Mouse (Mus musculus) MEL (cell line): ENCODE measurements around the gene Prr15l. TPM values are rescaled to one million over a fixed set of nuclear protein-coding genes. Genes with fewer than 3 reads are reported as not detected.

Experiments used
- DNase-seq: peaks from one replicate; pipeline ENCODE4 v3.0.0; 2011; ENCODE audit warnings: low read depth, low spot score
- H3K27ac ChIP-seq: 2 replicates; pipeline ENCODE4 v1.5.1; 2012; ENCODE audit warnings: low read depth, mild to moderate bottlenecking, control low read depth, low read length, moderate library complexity; ENCODE audit not compliant: control insufficient read depth
- H3K27me3 ChIP-seq, 2 experiments: fragments of 150-350 bp in 1 of 2; sonication (generic) in 1 of 2; 2 replicates each; pipeline ENCODE4 v1.6.1; 2012; ENCODE audit warnings: low read length in 2 of 2, mild to moderate bottlenecking in 2 of 2, improper control_type of control experiment in 1 of 2, moderate library complexity in 1 of 2; ENCODE audit not compliant: insufficient read depth in 2 of 2, control insufficient read depth in 1 of 2
- H3K36me3 ChIP-seq, 2 experiments: 2 replicates each; pipeline ENCODE4 v1.6.1; 2012 to 2014; ENCODE audit warnings: low read length in 2 of 2, improper control_type of control experiment in 1 of 2, inconsistent platforms in 1 of 2, mild to moderate bottlenecking in 1 of 2; ENCODE audit not compliant: insufficient read depth in 2 of 2, control insufficient read depth in 1 of 2
- H3K4me1 ChIP-seq, 2 experiments: fragments of 150-350 bp in 1 of 2; sonication (generic) in 1 of 2; 2 replicates each; pipeline ENCODE4 v1.6.1; 2012; ENCODE audit warnings: low read length in 2 of 2, improper control_type of control experiment in 1 of 2, mild to moderate bottlenecking in 1 of 2; ENCODE audit not compliant: insufficient read depth in 2 of 2, control insufficient read depth in 1 of 2
- H3K4me3 ChIP-seq, 2 experiments: fragments of 150-350 bp in 1 of 2; sonication (generic) in 1 of 2; 2 replicates each; pipeline ENCODE4 v1.5.1; 2012; ENCODE audit warnings: low read depth in 2 of 2, low read length in 2 of 2, mild to moderate bottlenecking in 2 of 2, moderate library complexity in 2 of 2, control low read depth in 1 of 2, improper control_type of control experiment in 1 of 2; ENCODE audit not compliant: control insufficient read depth in 1 of 2, insufficient read depth in 1 of 2
- H3K79me2 ChIP-seq: 2 replicates; pipeline ENCODE4 v1.6.1; 2012; ENCODE audit warnings: mild to moderate bottlenecking, low read length, moderate library complexity; ENCODE audit not compliant: control insufficient read depth, poor library complexity, insufficient read depth
- H3K9ac ChIP-seq: 2 replicates; pipeline ENCODE4 v1.6.1; 2012; ENCODE audit warnings: low read depth, mild to moderate bottlenecking, control low read depth, low read length, moderate library complexity; ENCODE audit not compliant: control insufficient read depth, poor library complexity, severe bottlenecking
- H3K9me3 ChIP-seq: fragments of 150-350 bp; sonication (generic); replicated peaks from 2 replicates; pipeline ENCODE4 v1.6.1; 2012; ENCODE audit warnings: mild to moderate bottlenecking, low read length, improper control_type of control experiment, moderate library complexity; ENCODE audit not compliant: insufficient read depth
- BHLHE40 ChIP-seq: IDR thresholded peaks from 2 replicates; pipeline ENCODE4 v1.6.1; 2012; ENCODE audit warnings: low read depth, mild to moderate bottlenecking, inconsistent platforms, low read length, improper control_type of control experiment, borderline replicate concordance
- CHD1 ChIP-seq: IDR thresholded peaks from 2 replicates; pipeline ENCODE4 v1.6.1; 2012; ENCODE audit warnings: low read depth, mild to moderate bottlenecking, inconsistent platforms, low read length, improper control_type of control experiment
- CHD2 ChIP-seq: IDR thresholded peaks from 2 replicates; pipeline ENCODE4 v1.6.1; 2011; ENCODE audit warnings: low read length, improper control_type of control experiment
- CTCF ChIP-seq, 3 experiments: IDR thresholded peaks in 2 of 3; conservative IDR thresholded peaks in 1 of 3; 2 replicates each; pipeline ENCODE4 v1.5.1; 2011 to 2012; ENCODE audit warnings: low read length in 3 of 3, low read depth in 2 of 3, mild to moderate bottlenecking in 2 of 3, improper control_type of control experiment in 1 of 3, inconsistent platforms in 1 of 3, mixed read lengths in 1 of 3, moderate library complexity in 1 of 3; ENCODE audit not compliant: control insufficient read depth in 1 of 3, insufficient read depth in 1 of 3, poor library complexity in 1 of 3, severe bottlenecking in 1 of 3
- E2F4 ChIP-seq: IDR thresholded peaks from 2 replicates; pipeline ENCODE4 v1.6.1; 2011; ENCODE audit warnings: low read depth, low read length, improper control_type of control experiment, borderline replicate concordance
- EP300 ChIP-seq, 2 experiments: IDR thresholded peaks; 2 replicates each; pipeline ENCODE4 v1.6.1; 2011; ENCODE audit warnings: improper control_type of control experiment in 2 of 2, low read length in 2 of 2, low read depth in 1 of 2, mild to moderate bottlenecking in 1 of 2
- GABPA ChIP-seq: IDR thresholded peaks from 2 replicates; pipeline ENCODE4 v1.6.1; 2012; ENCODE audit warnings: low read depth, mild to moderate bottlenecking, inconsistent platforms, low read length, improper control_type of control experiment, moderate library complexity
- GATA1 ChIP-seq: IDR thresholded peaks from 2 replicates; pipeline ENCODE4 v1.6.1; 2011; ENCODE audit warnings: low read depth, low read length, improper control_type of control experiment
- KAT2A ChIP-seq: conservative IDR thresholded peaks from 2 replicates; pipeline ENCODE4 v1.6.1; 2012; ENCODE audit warnings: low read depth, low read length, improper control_type of control experiment, inconsistent platforms
- MAX ChIP-seq: IDR thresholded peaks from 2 replicates; pipeline ENCODE4 v1.6.1; 2011; ENCODE audit warnings: low read length, improper control_type of control experiment
- MAZ ChIP-seq: IDR thresholded peaks from 2 replicates; pipeline ENCODE4 v1.6.1; 2012; ENCODE audit warnings: low read depth, mild to moderate bottlenecking, inconsistent platforms, low read length, improper control_type of control experiment
- MEF2A ChIP-seq: IDR thresholded peaks from 2 replicates; pipeline ENCODE4 v1.6.1; 2014; ENCODE audit warnings: low read depth, mild to moderate bottlenecking, inconsistent platforms, low read length, improper control_type of control experiment; ENCODE audit not compliant: poor library complexity, insufficient replicate concordance, severe bottlenecking; ENCODE audit errors: extremely low read depth
- NELFE ChIP-seq: IDR thresholded peaks from 2 replicates; pipeline ENCODE4 v1.6.1; 2011; ENCODE audit warnings: low read depth, low read length, improper control_type of control experiment
- NRF1 ChIP-seq: IDR thresholded peaks from 2 replicates; pipeline ENCODE4 v1.6.1; 2014; ENCODE audit warnings: low read depth, mild to moderate bottlenecking, inconsistent platforms, low read length, improper control_type of control experiment, moderate library complexity; ENCODE audit not compliant: poor library complexity, insufficient read depth, severe bottlenecking
- POLR2A ChIP-seq, 2 experiments: IDR thresholded peaks; 2 replicates each; pipeline ENCODE4 v1.6.1; 2011 to 2012; ENCODE audit warnings: low read length in 2 of 2, mild to moderate bottlenecking in 2 of 2, control low read depth in 1 of 2, improper control_type of control experiment in 1 of 2, low read depth in 1 of 2, moderate library complexity in 1 of 2; ENCODE audit not compliant: control insufficient read depth in 1 of 2, insufficient read depth in 1 of 2, poor library complexity in 1 of 2
- POLR2AphosphoS5 ChIP-seq: IDR thresholded peaks from 2 replicates; pipeline ENCODE4 v1.6.1; 2012; ENCODE audit warnings: low read depth, borderline replicate concordance, mild to moderate bottlenecking, inconsistent platforms, low read length, moderate library complexity, mixed read lengths
- RAD21 ChIP-seq: IDR thresholded peaks from 2 replicates; pipeline ENCODE4 v1.6.1; 2011; ENCODE audit warnings: mild to moderate bottlenecking, low read depth, low read length, improper control_type of control experiment
- RCOR1 ChIP-seq: IDR thresholded peaks from 2 replicates; pipeline ENCODE4 v1.6.1; 2012; ENCODE audit warnings: low read depth, mild to moderate bottlenecking, inconsistent platforms, low read length, improper control_type of control experiment
- SMC3 ChIP-seq: IDR thresholded peaks from 2 replicates; pipeline ENCODE4 v1.6.1; 2011; ENCODE audit warnings: low read depth, low read length, improper control_type of control experiment
- TAL1 ChIP-seq: IDR thresholded peaks from 2 replicates; pipeline ENCODE4 v1.6.1; 2012; ENCODE audit warnings: mild to moderate bottlenecking, inconsistent platforms, low read length, moderate library complexity, mixed read lengths
- TBP ChIP-seq: IDR thresholded peaks from 2 replicates; pipeline ENCODE4 v1.8.0; 2011; ENCODE audit warnings: low read depth, low read length, improper control_type of control experiment
- TCF12 ChIP-seq: IDR thresholded peaks from 2 replicates; pipeline ENCODE4 v1.6.1; 2014; ENCODE audit warnings: low read depth, mild to moderate bottlenecking, inconsistent platforms, low read length, improper control_type of control experiment, moderate library complexity
- UBTF ChIP-seq: IDR thresholded peaks from 2 replicates; pipeline ENCODE4 v1.6.1; 2012; ENCODE audit warnings: low read depth, mild to moderate bottlenecking, inconsistent platforms, low read length, improper control_type of control experiment, moderate library complexity, borderline replicate concordance; ENCODE audit not compliant: insufficient read depth
- ZC3H11A ChIP-seq: IDR thresholded peaks from 2 replicates; pipeline ENCODE4 v1.6.1; 2012; ENCODE audit warnings: low read depth, mild to moderate bottlenecking, inconsistent platforms, low read length, improper control_type of control experiment
- ZKSCAN1 ChIP-seq: IDR thresholded peaks from 2 replicates; pipeline ENCODE4 v1.6.1; 2012; ENCODE audit warnings: low read depth, mild to moderate bottlenecking, inconsistent platforms, low read length, improper control_type of control experiment, moderate library complexity
- ZMIZ1 ChIP-seq: IDR thresholded peaks from 2 replicates; pipeline ENCODE4 v1.6.1; 2012; ENCODE audit warnings: low read depth, mild to moderate bottlenecking, inconsistent platforms, low read length, improper control_type of control experiment, moderate library complexity
- ZNF384 ChIP-seq: IDR thresholded peaks from 2 replicates; pipeline ENCODE4 v1.6.1; 2012; ENCODE audit warnings: low read depth, mild to moderate bottlenecking, inconsistent platforms, low read length, improper control_type of control experiment
- polyA plus RNA-seq, 2 experiments: library from polyadenylated mRNA; stranded (reverse) in 1 of 2; unstranded in 1 of 2; fragments of >175 nt in 1 of 2; fragments of >200 nt in 1 of 2; gene quantifications; 2 replicates each; pipeline versions ENCODE4 v1.2.1 to v1.2.4; 2012; ENCODE audit warnings: low replicate concordance in 2 of 2, low read depth in 1 of 2; ENCODE audit not compliant: insufficient read length in 2 of 2, insufficient read depth in 1 of 2, missing spikeins in 1 of 2
- total RNA-seq: library from RNA; depleted of rRNA; stranded (reverse); fragments of 300-350 nt; gene quantifications from 2 replicates; pipeline ENCODE4 v1.2.3, GENCODE M21; 2012

Gene Prr15l
- total and polyA plus RNA-seq, 3 experiments = 0.08 to 0.19 TPM; not detected in 1

DNA sequence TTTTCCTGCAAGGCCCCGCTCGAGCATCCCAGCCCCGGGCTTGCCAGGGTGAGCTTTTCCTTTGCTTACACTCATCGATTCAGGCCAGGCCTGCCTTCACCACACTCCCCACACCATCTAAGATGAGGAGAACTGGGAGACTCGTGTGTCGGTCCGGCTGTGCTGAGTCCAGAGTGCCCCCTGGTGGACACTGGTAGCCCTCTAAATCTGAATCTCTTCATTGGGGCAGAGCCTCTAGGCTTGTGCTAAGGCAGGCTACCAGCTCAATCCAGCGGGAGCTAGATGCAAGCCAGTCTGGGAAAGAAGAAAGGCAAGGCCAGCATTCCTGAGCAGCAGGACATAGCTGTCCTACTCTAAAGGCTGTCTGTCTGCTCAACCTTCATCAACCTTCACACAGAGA, 35.7 kb downstream of the Prr15l start:
- peak; percentile 83 for DNase-seq
- Histone ChIP-seq H3K4me1 (peaks cover 10 to 18% of the 10 kb centered on the region in 2 experiments), H3K9me3 (no peaks in the 10 kb centered on the region), H3K27ac (no peak overlapping the region), H3K79me2 (no peaks in the 10 kb centered on the region; the same call in 1 of the 2 replicates), H3K36me3 (peaks cover 7 to 21% of the 10 kb centered on the region in 2 experiments), H3K27me3 (no peaks in the 10 kb centered on the region), H3K4me3 (no peak overlapping the region), H3K9ac (no peak overlapping the region)
- no peak; the same call in 1 of the 2 replicates for TF ChIP-seq ZNF384
- no peak for TF ChIP-seq MAX
- TF ChIP-seq TBP = no peak
- TF ChIP-seq TCF12 = no peak
- TF ChIP-seq RCOR1 = no peak
- no peak for TF ChIP-seq ZMIZ1
- TF ChIP-seq RAD21 = peak; percentile 72
- no peak for TF ChIP-seq MEF2A
- TF ChIP-seq ZC3H11A = peak; percentile 77
- TF ChIP-seq CHD2 = no peak
- TF ChIP-seq ZKSCAN1 = no peak
- TF ChIP-seq E2F4 = no peak
- TF ChIP-seq NRF1 = no peak
- no peak for TF ChIP-seq GATA1
- TF ChIP-seq SMC3 = peak; percentile 93
- no peak for TF ChIP-seq TAL1
- TF ChIP-seq GABPA = no peak
- TF ChIP-seq NELFE = no peak
- peak; percentile 79 to 90 (median 90) for TF ChIP-seq CTCF (IDR thresholded peaks at IDR 0.05 in 2 of 3, conservative IDR thresholded peaks at IDR 0.05 in 1 of 3; ENCODE audit: control insufficient read depth in 1 of 3, insufficient read depth in 1 of 3, low read depth in 2 of 3, low read length in 3 of 3, poor library complexity in 1 of 3, severe bottlenecking in 1 of 3)
- no peak for TF ChIP-seq EP300 (IDR thresholded peaks at IDR 0.05; ENCODE audit: low read depth in 1 of 2, low read length in 2 of 2)
- no peak for TF ChIP-seq POLR2A (IDR thresholded peaks at IDR 0.05; ENCODE audit: control insufficient read depth in 1 of 2, insufficient read depth in 1 of 2, low read depth in 1 of 2, low read length in 2 of 2, poor library complexity in 1 of 2)
- TF ChIP-seq POLR2AphosphoS5 = no peak

DNA sequence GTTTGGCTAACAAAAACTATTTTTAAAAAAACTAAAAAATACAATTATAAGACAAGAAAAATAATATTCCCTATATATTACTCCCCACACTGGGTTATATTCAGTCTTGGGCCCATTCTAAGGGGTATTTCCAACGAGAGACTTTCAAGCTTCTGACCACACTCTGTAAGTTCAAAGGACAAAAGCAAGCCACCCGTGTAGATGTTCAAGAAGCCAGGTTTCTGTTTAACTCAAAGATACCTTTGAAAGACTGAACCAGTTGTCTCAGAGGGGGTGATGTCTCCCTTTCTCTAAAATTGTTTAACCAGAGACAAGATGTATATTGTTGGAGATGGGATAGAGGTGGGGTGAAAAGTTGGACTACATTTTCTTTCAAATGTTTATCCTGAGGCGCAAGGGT, 38.3 kb downstream of the Prr15l start:
- H3K36me3 ChIP-seq = peaks cover 3 to 42% of the 10 kb centered on the region in 2 experiments
- H3K79me2 ChIP-seq = peaks cover 8% of the 10 kb centered on the region; the same call in 1 of the 2 replicates
- no peaks in the 10 kb centered on the region for H3K27me3 ChIP-seq
- TF ChIP-seq BHLHE40 (no peak), CHD2 (no peak), RCOR1 (no peak), MAZ (no peak), E2F4 (no peak), SMC3 (no peak), ZMIZ1 (no peak), KAT2A (no peak), GATA1 (no peak), TCF12 (no peak), CHD1 (no peak), POLR2AphosphoS5 (no peak), UBTF (no peak)
- H3K9ac ChIP-seq = no peak overlapping the region
- no peak for DNase-seq
- H3K9me3 ChIP-seq = no peaks in the 10 kb centered on the region
- H3K27ac ChIP-seq = no peak overlapping the region
- peaks cover 20 to 37% of the 10 kb centered on the region in 2 experiments for H3K4me1 ChIP-seq
- no peak overlapping the region for H3K4me3 ChIP-seq
